Mouse (Mus musculus): ENCODE results near the gene Rpap2.

Rpap2 gene

DNA sequence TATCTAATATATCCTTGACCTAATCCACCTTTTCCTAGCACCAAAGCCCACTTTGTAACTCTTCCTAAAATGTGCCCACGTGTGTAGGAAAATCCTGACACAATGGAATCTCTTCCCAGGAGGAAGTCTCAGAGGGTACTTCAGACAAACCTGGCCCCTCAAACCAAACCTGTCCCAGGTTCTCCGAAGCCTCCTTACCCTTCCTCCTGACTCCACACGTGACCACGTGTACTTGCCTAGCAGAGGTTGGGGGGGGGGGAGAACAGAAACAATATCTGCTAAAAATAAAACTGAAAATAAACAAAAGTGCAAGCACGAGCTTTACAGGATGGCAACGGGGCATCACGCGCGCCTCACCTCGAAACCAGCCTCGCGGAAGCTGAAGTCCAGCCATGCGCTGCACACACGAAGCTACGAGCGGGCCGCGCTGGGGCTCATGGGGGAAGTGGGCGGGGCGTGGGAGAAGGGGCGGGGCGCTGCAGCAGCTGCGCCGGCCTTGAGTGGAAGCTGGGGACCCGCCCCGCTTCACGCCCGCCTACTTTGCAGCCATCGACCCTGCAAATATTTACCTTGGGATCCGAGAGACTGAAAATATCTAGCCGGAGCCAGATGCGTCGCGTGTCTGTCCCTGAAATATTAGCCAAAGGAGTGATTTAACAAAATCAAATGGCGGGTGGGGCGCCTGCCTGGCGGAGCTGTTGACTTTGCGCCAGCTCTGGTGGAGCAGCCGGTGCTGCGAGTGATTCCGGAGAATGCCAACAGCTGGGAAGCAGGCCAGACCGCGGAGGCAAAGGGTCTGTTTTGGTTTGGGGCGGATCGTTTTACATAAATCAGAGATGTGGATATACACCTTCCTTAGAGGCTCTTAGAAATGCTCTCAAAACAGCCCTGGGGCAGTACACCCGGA is 90.7 kb downstream of the Rpap2 start:
- DNase-seq: peak; percentile 92

DNA sequence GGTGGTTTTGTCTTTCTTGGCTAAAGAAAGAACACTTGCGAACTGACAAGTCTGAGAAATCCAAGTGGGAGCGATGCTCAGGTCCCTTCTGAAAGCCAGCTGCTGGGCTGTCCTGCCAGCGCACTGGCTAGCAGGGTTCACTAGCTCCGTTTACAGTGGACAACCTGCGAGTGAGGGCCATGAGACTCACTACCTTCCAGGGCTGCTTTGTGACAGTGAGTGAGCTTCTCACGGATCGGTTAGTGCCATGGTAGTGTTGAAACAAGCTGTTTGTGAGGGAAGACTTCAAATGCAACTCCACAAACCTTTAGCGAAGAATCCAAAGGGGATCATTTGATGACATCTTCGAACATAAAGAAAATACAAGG is 91.3 kb downstream of the Rpap2 start:
- no peak for DNase-seq

DNA sequence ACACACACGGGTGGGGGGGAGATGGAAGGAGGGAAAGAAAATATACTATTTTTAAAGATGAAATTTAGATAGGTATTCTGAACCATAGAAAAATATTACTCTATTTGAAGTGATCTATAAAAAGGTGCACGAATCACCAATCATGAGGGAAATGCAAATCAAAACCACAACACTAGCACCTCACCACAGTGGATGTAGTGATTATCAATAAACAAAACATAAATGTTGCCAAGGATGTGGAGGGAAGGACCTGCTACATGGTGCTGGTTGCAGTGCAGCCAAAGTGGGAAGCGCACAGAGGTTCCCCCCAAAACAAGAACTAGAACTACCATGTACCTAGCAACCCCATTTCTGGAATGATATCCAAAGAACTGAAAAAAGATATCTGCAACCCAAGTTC is 97.8 kb downstream of the Rpap2 start:
- DNase-seq: no peak

DNA sequence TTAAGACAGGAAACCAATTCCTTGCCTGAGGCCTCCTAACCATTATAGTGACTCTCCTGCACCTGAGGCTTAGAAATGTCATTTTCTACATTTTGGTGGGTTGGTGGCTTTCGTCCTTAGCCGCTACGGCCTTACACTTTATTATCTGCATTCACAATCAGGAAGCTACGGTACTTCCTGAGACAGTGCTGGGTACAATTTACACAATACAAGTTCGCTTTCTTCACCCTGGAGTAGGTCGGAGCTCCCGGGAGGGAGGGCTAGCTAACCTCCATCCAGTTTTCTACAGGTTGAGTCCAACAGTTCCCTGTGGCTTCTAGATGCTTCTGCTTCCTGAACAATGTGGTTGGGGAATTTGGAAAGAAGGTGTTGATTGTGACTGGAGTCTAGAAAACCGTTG is 101.7 kb downstream of the Rpap2 start:
- no peak for DNase-seq

DNA sequence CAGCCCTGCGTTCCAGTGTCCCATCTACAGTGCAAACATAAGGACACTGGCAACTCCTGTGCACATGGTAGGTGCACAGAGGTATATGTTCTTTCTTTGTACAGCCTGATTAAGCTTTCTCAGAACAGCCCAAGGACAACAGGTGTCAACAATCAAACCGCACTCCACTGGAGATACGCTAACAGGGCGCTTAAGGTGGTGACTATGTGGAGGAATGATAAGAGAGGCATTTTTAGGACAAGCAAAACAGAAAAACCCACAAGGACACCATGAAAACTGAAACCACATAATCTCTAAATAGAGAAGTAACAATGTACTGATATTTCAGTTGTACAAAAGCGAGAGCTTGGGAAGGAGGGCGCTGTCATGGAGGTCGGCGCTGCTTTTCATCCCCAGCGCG is 103.7 kb downstream of the Rpap2 start:
- DNase-seq: no peak

DNA sequence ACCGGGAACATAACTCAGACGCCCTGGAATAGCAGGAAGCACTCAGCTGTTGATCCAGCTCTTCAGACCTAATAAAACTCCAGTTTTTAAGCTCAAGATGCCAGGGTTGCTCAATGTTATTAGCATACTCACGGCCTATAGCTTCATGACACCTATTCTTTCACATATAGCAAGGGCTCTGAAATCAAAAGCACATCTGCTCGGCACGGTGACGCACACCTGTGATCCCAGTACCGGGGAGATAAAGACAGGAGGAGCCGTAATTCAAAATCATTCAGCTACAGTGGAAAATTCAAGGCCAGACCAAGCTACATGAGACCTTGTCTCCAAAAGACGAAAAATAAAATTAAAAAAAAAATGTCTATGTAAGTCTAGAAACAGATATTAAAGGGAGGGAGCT is 104.5 kb downstream of the Rpap2 start:
- no peak for DNase-seq

DNA sequence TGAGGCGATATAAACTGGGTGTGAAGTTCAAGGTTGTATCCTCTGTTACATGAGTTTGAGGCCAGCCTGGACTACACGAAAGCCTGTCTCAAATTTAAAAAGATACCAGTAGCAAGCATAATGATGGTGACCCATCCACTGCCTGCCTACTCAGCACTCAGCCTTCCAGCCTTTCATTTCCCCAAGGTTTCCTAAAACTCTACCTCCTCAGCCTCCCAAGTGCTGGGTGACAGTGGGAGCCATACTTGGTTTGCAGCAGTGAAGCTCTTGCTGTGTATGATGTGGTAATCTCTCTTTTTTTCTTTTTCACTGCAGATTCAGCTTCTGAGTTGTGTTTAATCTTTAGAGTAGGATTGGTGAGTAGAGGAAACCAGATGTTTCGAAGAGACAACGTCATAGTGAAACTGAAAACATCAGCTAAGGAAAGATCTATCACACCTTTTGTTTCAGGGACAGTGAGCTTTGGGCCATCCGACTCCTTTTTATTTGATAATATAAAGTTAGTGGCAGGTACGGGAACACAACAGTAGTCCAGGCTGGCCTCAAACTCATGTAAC is 106.1 kb downstream of the Rpap2 start:
- no peak for DNase-seq

DNA sequence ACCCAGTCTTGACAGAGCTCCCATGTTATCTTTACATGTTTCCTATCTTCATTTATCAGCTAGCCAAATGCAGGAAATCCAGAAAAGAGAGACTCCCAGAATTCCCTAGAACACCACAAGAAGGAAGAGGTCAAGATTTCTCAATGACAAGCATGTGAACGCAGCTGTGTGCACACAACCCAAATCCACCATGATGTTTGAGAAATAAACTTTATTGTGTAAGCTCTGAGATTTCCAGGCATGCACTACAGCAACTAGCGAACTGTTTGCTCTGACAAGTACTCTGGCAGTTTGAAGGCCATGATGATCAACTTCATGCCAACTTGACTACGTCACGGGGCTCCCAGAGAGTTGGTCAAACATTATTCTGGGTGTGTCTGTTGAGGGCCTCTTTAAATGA is 108.6 kb downstream of the Rpap2 start:
- no peak for DNase-seq

DNA sequence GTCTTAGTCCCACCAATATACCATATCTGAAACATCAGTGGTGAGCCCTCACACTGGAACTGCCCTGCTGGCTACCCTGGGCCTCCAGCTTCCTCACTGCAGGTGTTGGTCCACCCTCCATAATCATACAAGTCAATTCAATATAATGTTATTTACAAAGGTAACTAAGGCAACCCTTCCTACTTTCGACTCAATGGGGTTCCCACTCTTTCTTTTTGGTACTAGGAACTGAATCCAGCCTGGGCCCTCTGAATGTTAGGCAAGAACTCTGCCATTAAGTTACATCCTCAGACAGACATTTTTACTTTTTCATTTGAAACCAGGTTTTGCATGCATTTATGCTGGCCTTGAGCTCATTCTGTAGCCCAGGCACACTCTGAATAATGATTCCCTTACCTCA is 109.1 kb downstream of the Rpap2 start:
- no peak for DNase-seq

DNA sequence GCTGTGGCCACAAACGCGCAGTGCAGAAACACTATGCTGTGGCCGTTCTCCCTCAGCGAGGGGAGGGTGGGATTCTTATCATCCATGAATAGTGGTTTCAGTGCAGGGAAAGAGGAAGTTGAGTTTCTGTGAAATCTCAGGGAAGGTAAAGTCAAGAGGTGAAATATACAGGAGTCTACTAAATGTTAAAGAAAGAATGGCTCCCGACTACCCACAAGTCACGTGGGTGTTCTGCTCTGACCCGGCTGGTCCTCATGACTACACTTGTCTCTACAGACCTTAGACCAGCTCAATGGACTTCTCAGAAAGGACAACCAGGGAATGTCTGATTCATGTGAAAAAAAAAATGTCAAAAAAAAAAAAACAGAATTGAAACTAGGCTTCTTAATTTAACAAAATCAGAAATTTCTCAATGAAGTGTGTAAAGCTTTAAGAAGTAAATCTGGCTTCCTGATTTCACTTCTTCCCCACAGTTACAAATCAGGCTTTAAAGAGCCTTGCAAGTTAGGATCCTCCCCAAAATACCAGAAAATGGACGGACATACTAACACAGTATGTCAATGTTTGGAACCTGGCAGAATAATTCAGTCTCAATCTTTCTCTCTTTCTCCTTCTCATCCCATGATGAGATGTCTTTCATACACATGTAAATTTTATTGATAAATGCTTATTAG is 111.1 kb downstream of the Rpap2 start:
- no peak for DNase-seq
